Mouse (Mus musculus) thymus, adult 2 months (tissue): ENCODE measurements around the gene Mmd2. TPM values are rescaled to one million over a fixed set of nuclear protein-coding genes. Genes with fewer than 3 reads are reported as not detected.

Source experiments
- DNase-seq: peaks from one replicate; pipeline ENCODE4 v3.0.0; 2021
- H3K27ac ChIP-seq: fragments of 200-500 bp; 2 replicates; pipeline ENCODE4 v1.5.1; 2012; ENCODE audit warnings: low read length, control low read depth; ENCODE audit not compliant: control insufficient read depth, insufficient read depth
- H3K27me3 ChIP-seq: fragments of 200-500 bp; 2 replicates; pipeline ENCODE4 v1.6.1; 2012; ENCODE audit warnings: mild to moderate bottlenecking, low read length, moderate library complexity, mixed read lengths; ENCODE audit not compliant: control insufficient read depth, insufficient read depth
- H3K36me3 ChIP-seq: fragments of 200-500 bp; 2 replicates; pipeline ENCODE4 v1.6.1; 2012; ENCODE audit warnings: mild to moderate bottlenecking, low read length, moderate library complexity; ENCODE audit not compliant: control insufficient read depth, insufficient read depth
- H3K4me1 ChIP-seq: fragments of 200-500 bp; replicated peaks from 2 replicates; pipeline ENCODE4 v1.6.1; 2012; ENCODE audit warnings: low read length; ENCODE audit not compliant: control insufficient read depth, insufficient read depth
- H3K4me3 ChIP-seq: fragments of 200-500 bp; 2 replicates; pipeline ENCODE4 v1.5.1; 2012; ENCODE audit warnings: mild to moderate bottlenecking, low read length, control low read depth, moderate library complexity; ENCODE audit not compliant: control insufficient read depth, insufficient read depth
- CTCF ChIP-seq: fragments of 200-500 bp; IDR thresholded peaks from 2 replicates; pipeline ENCODE4 v1.5.1; 2012; ENCODE audit warnings: mild to moderate bottlenecking, control low read depth, low read length, moderate library complexity, borderline replicate concordance; ENCODE audit not compliant: control insufficient read depth, poor library complexity, insufficient read depth; ENCODE audit errors: extremely low read depth
- POLR2A ChIP-seq: fragments of 200-500 bp; IDR thresholded peaks from 2 replicates; pipeline ENCODE4 v1.6.1; 2012; ENCODE audit warnings: mild to moderate bottlenecking, low read length, control low read depth, moderate library complexity; ENCODE audit not compliant: control insufficient read depth, poor library complexity, insufficient read depth; ENCODE audit errors: extremely low read depth
- WGBS: fragments of 180-500 bp; shearing (Covaris S2); methylation state at CpG from one replicate; pipeline ENCODE4 v1.1.7; 2018; 5-methylcytosine and 5-hydroxymethylcytosine counted together
- polyA plus RNA-seq: library from polyadenylated mRNA; depleted of rRNA; stranded (reverse); fragments of >200 nt; gene quantifications from 2 replicates; pipeline ENCODE4 v1.2.3, GENCODE M21; 2012; rRNA removed

Mmd2 gene
- polyA plus RNA-seq = 0.20 and 0.54 TPM in 2 replicates

GRCm38 (mm10) chr5:142608259-142608988, at the start of gene Mmd2:
Gene Mmd2 (minus strand): TSS chr5:142608800.
- no peak for DNase-seq
- peaks cover 7% of the 10 kb centered on the region for H3K27me3 ChIP-seq
- no peaks in the 10 kb centered on the region for H3K4me1 ChIP-seq
- no peaks in the 10 kb centered on the region for H3K36me3 ChIP-seq
- TF ChIP-seq POLR2A (no peak), CTCF (no peak)
- 12% methylated on average over 42 of the region's 42 CpGs for WGBS
- H3K4me3 ChIP-seq = no peak within 1 kb of the TSS
- no peak within 1 kb of the TSS for H3K27ac ChIP-seq

- Histone ChIP-seq H3K27me3 (no peaks in the 10 kb centered on the region), H3K4me1 (no peaks in the 10 kb centered on the region), H3K36me3 (peaks cover 11% of the 10 kb centered on the region), H3K27ac (no peak overlapping the region), H3K4me3 (no peak overlapping the region)
- no peak for DNase-seq
- WGBS = 96% methylated on average over 4 of the region's 4 CpGs
- TF ChIP-seq POLR2A (no peak), CTCF (no peak)
Measured at GRCm38 (mm10) chr5:142652266-142652665, 43.7 kb upstream of the Mmd2 start.

GRCm38 (mm10) chr5:142650794-142651497, 42.3 kb upstream of the Mmd2 start:
- 94% methylated on average over 6 of the region's 6 CpGs for WGBS

GRCm38 (mm10) chr5:142650390-142650789, 41.8 kb upstream of the Mmd2 start:
- Histone ChIP-seq H3K4me1 (no peaks in the 10 kb centered on the region), H3K27me3 (no peaks in the 10 kb centered on the region), H3K27ac (no peak overlapping the region), H3K36me3 (no peaks in the 10 kb centered on the region), H3K4me3 (no peak overlapping the region)
- no peak for DNase-seq
- no peak for TF ChIP-seq CTCF
- no peak for TF ChIP-seq POLR2A
- 96% methylated on average over 3 of the region's 3 CpGs for WGBS

More at GRCm38 (mm10) chr5:142650794-142651497, 42.3 kb upstream of the Mmd2 start:
- no peaks in the 10 kb centered on the region for H3K4me1 ChIP-seq
- H3K27ac ChIP-seq = no peak overlapping the region
- no peak for DNase-seq
- TF ChIP-seq POLR2A = no peak
- TF ChIP-seq CTCF = no peak
- H3K4me3 ChIP-seq = no peak overlapping the region
- H3K27me3 ChIP-seq = no peaks in the 10 kb centered on the region
- H3K36me3 ChIP-seq = no peaks in the 10 kb centered on the region

- 88% methylated on average over 4 of the region's 4 CpGs for WGBS
- DNase-seq = no peak
- no peak overlapping the region for H3K4me3 ChIP-seq
- no peaks in the 10 kb centered on the region for H3K4me1 ChIP-seq
- H3K27me3 ChIP-seq = no peaks in the 10 kb centered on the region
- no peaks in the 10 kb centered on the region for H3K36me3 ChIP-seq
- H3K27ac ChIP-seq = no peak overlapping the region
- TF ChIP-seq POLR2A (no peak), CTCF (no peak)
Measured at GRCm38 (mm10) chr5:142649460-142650050, 41.0 kb upstream of the Mmd2 start.

- no peaks in the 10 kb centered on the region for H3K27me3 ChIP-seq
- no peaks in the 10 kb centered on the region for H3K36me3 ChIP-seq
- no peaks in the 10 kb centered on the region for H3K4me1 ChIP-seq
- no peak for TF ChIP-seq POLR2A
- TF ChIP-seq CTCF = no peak
- no peak overlapping the region for H3K4me3 ChIP-seq
- 94% methylated on average over 7 of the region's 7 CpGs for WGBS
- no peak overlapping the region for H3K27ac ChIP-seq
- DNase-seq = no peak
Measured at GRCm38 (mm10) chr5:142648162-142648561, 39.6 kb upstream of the Mmd2 start.
